Mouse (Mus musculus): ENCODE results near the gene Tmem135.

- TF ChIP-seq CTCF (conservative IDR thresholded peaks at IDR 0.05; ENCODE audit: insufficient read depth, insufficient read length, low read depth, low read length), result no peak
- peak; percentile 93 for TF ChIP-seq POLR2A (IDR thresholded peaks at IDR 0.05; ENCODE audit: low read depth, low read length)
Observed at GRCm38 (mm10) chr7:89404081-89404733, at the start of gene Tmem135, which contains the start of gene Fzd4.
